Mouse (Mus musculus) limb, embryonic 11.5 days (tissue): ENCODE results near the gene Fancl. TPM values are rescaled to one million over a fixed set of nuclear protein-coding genes. Genes with fewer than 3 reads are reported as not detected.

Source experiments
- ATAC-seq: fragments of 200-750 bp; cut with Nextera tagmentation; 2 replicates; pipeline ENCODE4 v1.8.0; 2017; ENCODE audit warnings: low read depth; ENCODE audit not compliant: insufficient number of reproducible peaks, low FRiP score, low TSS enrichment
- DNase-seq: peaks from one replicate; pipeline ENCODE4 v3.0.0-alpha.2; 2015; ENCODE audit warnings: low spot score
- H3K27ac ChIP-seq: fragments of 300-500 bp; sonication (generic); replicated peaks from 2 replicates; pipeline ENCODE4 v1.5.1; 2014; ENCODE audit warnings: low read depth, mild to moderate bottlenecking, low read length
- H3K27me3 ChIP-seq: fragments of 300-500 bp; sonication (generic); 2 replicates; pipeline ENCODE4 v1.6.1; 2014; ENCODE audit warnings: mild to moderate bottlenecking, low read length, mixed read lengths; ENCODE audit not compliant: control insufficient read depth, insufficient read depth
- H3K36me3 ChIP-seq: fragments of 300-500 bp; sonication (generic); 2 replicates; pipeline ENCODE4 v1.6.1; 2014; ENCODE audit warnings: mild to moderate bottlenecking, low read length, moderate library complexity, mixed read lengths; ENCODE audit not compliant: control insufficient read depth, insufficient read depth
- H3K4me1 ChIP-seq: fragments of 300-500 bp; sonication (generic); 2 replicates; pipeline ENCODE4 v1.6.1; 2014; ENCODE audit warnings: low read length, mixed read lengths; ENCODE audit not compliant: control insufficient read depth, insufficient read depth
- H3K4me2 ChIP-seq: fragments of 300-500 bp; sonication (generic); 2 replicates; pipeline ENCODE4 v1.6.1; 2014; ENCODE audit warnings: low read depth, mild to moderate bottlenecking, moderate library complexity; ENCODE audit not compliant: severe bottlenecking
- H3K4me3 ChIP-seq: fragments of 300-500 bp; sonication (generic); 2 replicates; pipeline ENCODE4 v1.5.1; 2014; ENCODE audit warnings: low read depth, low read length
- H3K9ac ChIP-seq: fragments of 300-500 bp; sonication (generic); 2 replicates; pipeline ENCODE4 v1.6.1; 2014; ENCODE audit warnings: mild to moderate bottlenecking, low read length
- H3K9me3 ChIP-seq: fragments of 300-500 bp; sonication (generic); 2 replicates; pipeline ENCODE4 v1.6.1; 2016; ENCODE audit warnings: low read length; ENCODE audit not compliant: control insufficient read depth
- WGBS: fragments of 180-500 bp; shearing (Covaris S2); extraction: QIAGEN DNeasy Blood & Tissue Kit; methylation state at CpG from one replicate; pipeline ENCODE4 v1.1.7; 2014; 5-methylcytosine and 5-hydroxymethylcytosine counted together
- polyA plus RNA-seq: library from polyadenylated mRNA; unstranded; fragments of >200 nt; fragmentation: Nextera tagmentation; extraction: Ambion mirVana; gene quantifications from 2 replicates; pipeline ENCODE4 v1.2.1, GENCODE M21; 2014

Fancl gene
- polyA plus RNA-seq, 1 experiment from 2014 or later, result 35.1 TPM

- no peak overlapping the region for H3K4me2 ChIP-seq
These were observed 9.6 kb downstream of the Fancl start for GRCm38 (mm10) chr11:26395561-26395960.

DNA sequence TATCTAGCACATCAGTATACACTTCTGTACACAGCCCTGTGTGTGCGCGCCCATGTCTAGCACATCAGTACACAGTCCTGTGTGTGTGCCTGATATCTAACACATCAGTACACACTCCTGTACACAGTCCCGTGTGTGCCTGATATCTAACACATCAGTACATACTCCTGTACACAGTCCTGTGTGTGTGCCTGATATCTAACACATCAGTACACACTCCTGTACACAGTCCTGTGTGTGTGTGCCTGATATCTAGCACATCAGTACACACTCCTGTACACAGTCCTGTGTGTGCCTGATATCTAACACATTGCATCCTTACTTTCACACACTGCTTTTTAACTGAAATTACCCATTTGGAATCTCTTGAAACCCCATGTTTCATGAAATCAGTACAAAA lies 27.0 kb downstream of the Fancl start:
- no peak for ATAC-seq
- Histone ChIP-seq H3K4me3 (no peak overlapping the region), H3K9me3 (no peaks in the 10 kb centered on the region), H3K4me2 (no peak overlapping the region), H3K27me3 (no peaks in the 10 kb centered on the region), H3K27ac (no peak overlapping the region), H3K4me1 (no peaks in the 10 kb centered on the region), H3K36me3 (no peaks in the 10 kb centered on the region; the same call in none of the 2 replicates), H3K9ac (no peak overlapping the region)
- DNase-seq, result no peak
- WGBS, result 94% methylated on average over 3 of the region's 3 CpGs

More at GRCm38 (mm10) chr11:26395561-26395960, 9.6 kb downstream of the Fancl start:
- no peaks in the 10 kb centered on the region for H3K9me3 ChIP-seq
- no peaks in the 10 kb centered on the region for H3K27me3 ChIP-seq
- no peak overlapping the region for H3K4me3 ChIP-seq
- 55% methylated on average over 3 of the region's 3 CpGs for WGBS
- no peak overlapping the region for H3K27ac ChIP-seq
- no peaks in the 10 kb centered on the region for H3K36me3 ChIP-seq
- DNase-seq (no peak), ATAC-seq (no peak)
- no peak overlapping the region for H3K9ac ChIP-seq
- no peaks in the 10 kb centered on the region for H3K4me1 ChIP-seq

DNA sequence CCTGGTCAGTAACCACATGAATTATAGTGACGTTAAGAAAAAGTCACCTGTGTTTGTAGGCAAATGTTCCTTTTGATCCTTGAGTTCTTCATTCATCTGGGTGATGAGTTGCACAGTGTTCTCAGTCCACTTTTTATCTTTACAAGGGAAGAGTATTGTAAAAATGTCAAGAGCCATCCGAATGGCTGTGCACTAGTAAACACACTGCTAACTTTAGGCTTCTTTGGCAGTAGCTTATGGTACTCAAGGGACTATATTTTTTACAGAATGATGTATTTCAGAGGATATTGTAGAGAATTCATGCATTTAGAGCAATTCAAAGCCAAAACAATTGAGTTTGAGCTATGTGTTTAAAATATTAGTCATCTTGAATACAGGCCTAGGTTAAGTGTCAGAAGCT lies 35.5 kb downstream of the Fancl start:
- no peaks in the 10 kb centered on the region for H3K4me1 ChIP-seq
- H3K4me3 ChIP-seq, result no peak overlapping the region
- WGBS, result 32% methylated on average over 2 of the region's 2 CpGs
- H3K9me3 ChIP-seq, result no peaks in the 10 kb centered on the region
- H3K27me3 ChIP-seq, result no peaks in the 10 kb centered on the region
- no peak overlapping the region for H3K4me2 ChIP-seq
- no peak overlapping the region for H3K9ac ChIP-seq
- H3K27ac ChIP-seq, result no peak overlapping the region
- no peak for DNase-seq
- no peaks in the 10 kb centered on the region for H3K36me3 ChIP-seq
- ATAC-seq, result no peak

DNA sequence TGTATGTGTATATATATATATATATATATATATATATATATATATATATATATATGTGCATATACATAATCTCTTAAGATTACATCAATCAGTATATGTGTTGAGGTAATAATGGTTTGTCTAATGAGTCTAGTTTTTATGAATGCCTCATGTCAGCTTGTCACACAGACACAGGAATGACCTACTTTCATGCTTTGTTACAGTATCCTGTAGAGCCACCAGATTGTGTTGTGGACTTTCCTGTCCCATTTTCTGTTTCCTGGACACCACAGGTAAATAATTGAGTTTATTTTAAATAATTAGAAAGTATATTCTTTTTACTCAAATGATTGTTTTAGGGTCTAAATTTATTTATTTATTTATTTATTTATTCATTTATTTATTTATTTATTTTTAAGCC lies 48.3 kb downstream of the Fancl start:
- H3K4me3 ChIP-seq, result no peak overlapping the region
- no peaks in the 10 kb centered on the region for H3K9me3 ChIP-seq
- H3K27ac ChIP-seq, result no peak overlapping the region
- H3K27me3 ChIP-seq, result no peaks in the 10 kb centered on the region
- H3K4me1 ChIP-seq, result no peaks in the 10 kb centered on the region
- ATAC-seq (no peak), DNase-seq (no peak)
- H3K9ac ChIP-seq, result no peak overlapping the region
- H3K36me3 ChIP-seq, result no peaks in the 10 kb centered on the region
- H3K4me2 ChIP-seq, result no peak overlapping the region

- no peaks in the 10 kb centered on the region for H3K4me1 ChIP-seq
- H3K27me3 ChIP-seq, result no peaks in the 10 kb centered on the region
- no peak overlapping the region for H3K9ac ChIP-seq
- no peaks in the 10 kb centered on the region for H3K36me3 ChIP-seq
- H3K4me2 ChIP-seq, result no peak overlapping the region
- H3K9me3 ChIP-seq, result no peaks in the 10 kb centered on the region
- no peak overlapping the region for H3K4me3 ChIP-seq
- ATAC-seq (no peak), DNase-seq (no peak)
- no peak overlapping the region for H3K27ac ChIP-seq
- WGBS, result 86% methylated on average over 13 of the region's 13 CpGs
These were observed 51.9 kb downstream of the Fancl start for GRCm38 (mm10) chr11:26437818-26438217.

DNA sequence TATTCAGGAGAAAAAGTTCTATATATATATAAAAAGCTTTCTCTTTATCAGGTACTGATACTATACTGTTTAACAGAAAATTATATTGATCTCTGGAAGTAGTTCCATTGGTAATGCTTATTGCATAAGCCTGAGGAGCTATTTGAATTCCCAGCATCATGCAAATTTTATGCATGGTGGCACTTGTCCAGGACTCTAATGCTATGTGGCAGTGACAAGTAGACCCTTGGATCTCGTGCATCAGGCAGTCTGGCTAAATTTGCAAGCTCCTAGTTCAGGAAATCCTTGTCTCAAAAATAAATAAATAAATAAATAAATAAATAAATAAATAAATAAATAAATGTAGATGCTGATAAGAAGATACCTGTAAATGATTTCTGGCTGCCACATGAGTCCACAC lies 55.2 kb downstream of the Fancl start:
- H3K27ac ChIP-seq, result no peak overlapping the region
- H3K4me3 ChIP-seq, result no peak overlapping the region
- ATAC-seq (no peak), DNase-seq (no peak)
- no peaks in the 10 kb centered on the region for H3K27me3 ChIP-seq
- H3K4me2 ChIP-seq, result no peak overlapping the region
- H3K4me1 ChIP-seq, result no peaks in the 10 kb centered on the region
- H3K36me3 ChIP-seq, result no peaks in the 10 kb centered on the region
- WGBS, result 75% methylated on average over 1 of the region's 1 CpGs
- H3K9me3 ChIP-seq, result no peaks in the 10 kb centered on the region
- no peak overlapping the region for H3K9ac ChIP-seq

GRCm38 (mm10) chr11:26444374-26444773 lies 58.4 kb downstream of the Fancl start:
- Histone ChIP-seq H3K36me3 (no peaks in the 10 kb centered on the region), H3K9ac (no peak overlapping the region), H3K4me2 (no peak overlapping the region), H3K4me3 (no peak overlapping the region), H3K27ac (no peak overlapping the region), H3K9me3 (no peaks in the 10 kb centered on the region), H3K4me1 (no peaks in the 10 kb centered on the region), H3K27me3 (no peaks in the 10 kb centered on the region)
- ATAC-seq, result no peak
- no peak for DNase-seq

DNA sequence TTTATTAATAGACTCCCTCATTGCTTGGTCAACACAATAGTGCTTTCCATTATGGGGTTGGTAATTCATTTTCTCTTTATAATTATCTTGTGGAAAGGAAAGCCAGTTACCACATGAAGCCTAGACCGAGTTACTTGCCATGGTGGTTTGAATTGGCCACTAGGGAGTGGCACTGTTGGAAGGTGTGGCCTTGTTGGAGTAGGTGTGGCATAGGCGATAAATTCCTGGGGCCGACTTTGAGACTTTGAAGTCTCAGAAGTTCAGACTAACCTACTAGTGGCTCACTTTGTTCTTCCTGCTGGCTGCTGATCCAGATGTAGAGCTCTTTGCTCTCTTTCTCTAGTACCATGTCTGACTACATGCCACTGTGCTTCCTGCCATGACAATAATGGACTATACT lies 63.9 kb downstream of the Fancl start:
- Histone ChIP-seq H3K27ac (no peak overlapping the region), H3K9ac (no peak overlapping the region), H3K9me3 (no peaks in the 10 kb centered on the region), H3K4me2 (no peak overlapping the region), H3K4me1 (no peaks in the 10 kb centered on the region), H3K27me3 (no peaks in the 10 kb centered on the region), H3K36me3 (no peaks in the 10 kb centered on the region), H3K4me3 (no peak overlapping the region)
- DNase-seq, result no peak
- 69% methylated on average over 3 of the region's 3 CpGs for WGBS
- no peak for ATAC-seq

DNA sequence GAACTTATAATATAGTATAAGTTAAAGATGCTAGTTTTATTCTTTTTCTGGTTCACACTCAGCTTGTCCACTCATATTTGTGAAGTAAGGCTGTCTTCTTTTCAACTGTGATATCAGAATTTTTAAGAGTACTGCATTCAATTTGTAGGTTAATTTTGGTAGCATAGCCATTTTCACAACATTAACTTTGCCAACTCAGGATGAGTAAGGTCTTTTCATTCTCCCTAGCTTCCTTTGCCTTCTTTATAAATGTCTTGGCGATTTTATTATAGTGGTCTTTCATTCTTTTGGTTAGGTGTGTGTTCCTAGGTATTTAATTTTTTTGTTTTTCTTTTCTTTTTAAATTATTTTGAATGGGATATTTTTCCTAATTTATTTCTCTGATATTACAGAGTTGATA lies 64.7 kb downstream of the Fancl start:
- whole genome bisulfite sequencing, result 92% methylated on average over 1 of the region's 1 CpGs
- no peak for DNase-seq

More for the DNA sequence above, 64.7 kb downstream of the Fancl start:
- no peaks in the 10 kb centered on the region for H3K4me1 ChIP-seq
- ATAC-seq, result no peak
- H3K9me3 ChIP-seq, result no peaks in the 10 kb centered on the region
- 0 out of 2 replicates have a peak, but pooled peaks cover 2% of the 10 kb centered on the region for H3K36me3 ChIP-seq
- no peaks in the 10 kb centered on the region for H3K27me3 ChIP-seq
- no peak overlapping the region for H3K27ac ChIP-seq
- H3K9ac ChIP-seq, result no peak overlapping the region
- no peak overlapping the region for H3K4me3 ChIP-seq
- H3K4me2 ChIP-seq, result no peak overlapping the region
